In the genomic region with DNA sequence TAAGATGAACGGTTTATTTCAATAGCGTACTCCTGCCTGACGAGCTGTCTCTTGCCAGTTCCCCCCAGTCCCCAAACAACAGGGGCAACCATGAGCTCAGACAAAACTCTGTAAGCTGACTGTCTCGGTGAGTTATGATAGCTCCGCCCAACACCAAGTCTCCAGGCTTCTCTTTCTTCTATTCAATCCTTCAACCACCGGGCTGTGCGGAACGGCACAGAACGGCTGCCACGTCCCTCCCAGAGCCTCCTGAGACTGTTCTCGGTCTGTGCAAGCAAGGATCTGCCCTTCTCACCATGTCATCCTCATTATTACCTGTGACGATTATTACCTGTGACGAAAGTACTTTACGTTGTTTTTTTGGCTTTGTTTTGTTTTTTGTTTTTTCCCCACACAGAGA, we compare ENCODE assay signal across 50 mouse cellular contexts. TPM values are rescaled to one million over a fixed set of nuclear protein-coding genes. Genes with fewer than 3 reads are reported as not detected.
"Had no signal": no experiment of that assay in that cellular context is flagged by ENCODE, and none has a peak within 500 bp of the region (broad histone marks: within the 10 kb centered on the region; RNA-seq: fewer than 3 reads in every experiment).

No protein-coding gene starts in this region.

- H3K36me3 ChIP-seq: heart, embryonic 10.5 days; heart, embryonic 12.5 days; heart, embryonic 13.5 days; heart, embryonic 15.5 days; hindbrain, embryonic 10.5 days; hindbrain, embryonic 12.5 days; hindbrain, embryonic 13.5 days; hindbrain, embryonic 15.5 days; intestine, embryonic 15.5 days; kidney, embryonic 15.5 days had no signal

- H3K4me3 ChIP-seq: heart, adult 2 months; heart, embryonic 10.5 days; heart, embryonic 12.5 days; heart, embryonic 13.5 days; heart, embryonic 15.5 days; hindbrain, embryonic 10.5 days; hindbrain, embryonic 12.5 days; hindbrain, embryonic 13.5 days; hindbrain, embryonic 15.5 days; intestine, embryonic 15.5 days; kidney, embryonic 15.5 days; layer of hippocampus, adult 2 months had no signal

- H3K4me2 ChIP-seq: heart, embryonic 11.5 days; heart, embryonic 12.5 days; heart, embryonic 13.5 days; heart, embryonic 15.5 days; hindbrain, embryonic 12.5 days; hindbrain, embryonic 13.5 days; hindbrain, embryonic 14.5 days; hindbrain, embryonic 15.5 days; intestine, embryonic 15.5 days; kidney, embryonic 15.5 days had no signal

- ATAC-seq: hindbrain, embryonic 16.5 days; hindbrain, postnatal 0 days; inflammation-experienced regulatory T-cells, adult 6 months; intestine, embryonic 15.5 days; intestine, embryonic 16.5 days; intestine, postnatal 0 days had no signal

- H3K27ac ChIP-seq: heart, adult 2 months; heart, embryonic 10.5 days; heart, embryonic 13.5 days; heart, embryonic 15.5 days; hindbrain, embryonic 10.5 days; hindbrain, embryonic 12.5 days; hindbrain, embryonic 13.5 days; hindbrain, embryonic 14.5 days; hindbrain, embryonic 15.5 days; hindbrain, postnatal 0 days; intestine, embryonic 15.5 days; kidney, embryonic 15.5 days; kidney, postnatal 0 days; layer of hippocampus, adult 2 months had no signal

- H3K9me3 ChIP-seq: heart, embryonic 10.5 days; heart, embryonic 12.5 days; heart, embryonic 13.5 days; heart, embryonic 15.5 days; hindbrain, embryonic 12.5 days; hindbrain, embryonic 13.5 days; hindbrain, embryonic 15.5 days; intestine, embryonic 15.5 days; kidney, embryonic 15.5 days had no signal

- H3K9ac ChIP-seq: heart, embryonic 12.5 days; heart, embryonic 13.5 days; heart, embryonic 15.5 days; hindbrain, embryonic 12.5 days; hindbrain, embryonic 13.5 days; hindbrain, embryonic 14.5 days; hindbrain, embryonic 15.5 days; intestine, embryonic 15.5 days; kidney, embryonic 15.5 days had no signal

- DNase-seq: heart, adult 2 months; heart, postnatal 10 days; heart, postnatal 14 days; heart, postnatal 36 days; heart, postnatal 4 days; kidney, adult 11 months; kidney, adult 18-20 months; kidney, adult 2 months; kidney, adult 8-10 months; kidney, adult 9 months; kidney, postnatal 10 days; kidney, postnatal 14 days; kidney, postnatal 25 days; kidney, postnatal 36 days; kidney, postnatal 4 days; layer of hippocampus, adult 9-11 months had no signal

RNA-seq across cellular contexts. Expression of a gene that starts 3.6 kb away (rescaled TPM):
- total RNA-seq: heart, adult 2 months; heart, adult 8-10 months; heart, postnatal 10 days; heart, postnatal 14 days; heart, postnatal 25 days; heart, postnatal 36 days; heart, postnatal 4 days; hematopoietic stem cell, adult 5-6 weeks; hindbrain, postnatal 0 days; layer of hippocampus, adult 18-20 months; layer of hippocampus, adult 2 months; layer of hippocampus, adult 8-10 months; layer of hippocampus, postnatal 10 days; layer of hippocampus, postnatal 14 days; layer of hippocampus, postnatal 25 days had no signal
- polyA plus RNA-seq: heart, adult 2 months; heart, embryonic 10.5 days; heart, embryonic 11.5 days; heart, embryonic 12.5 days; heart, embryonic 13.5 days; heart, embryonic 14.5 days; heart, embryonic 15.5 days; heart, postnatal 0 days; hindbrain, embryonic 10.5 days; hindbrain, embryonic 11.5 days; hindbrain, embryonic 12.5 days; hindbrain, embryonic 13.5 days; hindbrain, embryonic 14.5 days; hindbrain, embryonic 15.5 days; inflammation-experienced regulatory T-cells, adult 6 months; intestine, embryonic 14.5 days; intestine, embryonic 15.5 days; intestine, embryonic 16.5 days; intestine, postnatal 0 days; kidney, embryonic 14.5 days; kidney, embryonic 15.5 days; kidney, embryonic 16.5 days; kidney, postnatal 0 days; large intestine, adult 2 months had no signal

RNA-seq across cellular contexts. Expression of a gene that starts 18.9 kb away (rescaled TPM):
- total RNA-seq: hematopoietic stem cell, adult 5-6 weeks; hindbrain, postnatal 0 days had no signal
- polyA plus RNA-seq: inflammation-experienced regulatory T-cells, adult 6 months; kidney, embryonic 14.5 days; kidney, embryonic 15.5 days had no signal

RNA-seq across cellular contexts. Expression of a gene that starts 30.5 kb away (rescaled TPM):
- total RNA-seq: heart, adult 2 months; heart, adult 8-10 months; heart, postnatal 10 days; heart, postnatal 14 days; heart, postnatal 25 days; heart, postnatal 36 days; heart, postnatal 4 days; hematopoietic stem cell, adult 5-6 weeks; hindbrain, postnatal 0 days; layer of hippocampus, adult 18-20 months; layer of hippocampus, adult 2 months; layer of hippocampus, adult 8-10 months; layer of hippocampus, postnatal 10 days; layer of hippocampus, postnatal 14 days; layer of hippocampus, postnatal 25 days had no signal
- polyA plus RNA-seq: heart, embryonic 10.5 days; heart, embryonic 11.5 days; heart, embryonic 12.5 days; heart, embryonic 14.5 days; heart, postnatal 0 days; hindbrain, embryonic 10.5 days; hindbrain, embryonic 11.5 days; hindbrain, embryonic 12.5 days; hindbrain, embryonic 13.5 days; hindbrain, embryonic 14.5 days; hindbrain, embryonic 16.5 days; hindbrain, postnatal 0 days; inflammation-experienced regulatory T-cells, adult 6 months; large intestine, adult 2 months had no signal

RNA-seq across cellular contexts. Expression of a gene that starts 37.8 kb away (rescaled TPM):
- total RNA-seq: heart, adult 2 months; heart, adult 8-10 months; heart, postnatal 10 days; heart, postnatal 14 days; heart, postnatal 25 days; heart, postnatal 36 days; heart, postnatal 4 days; hematopoietic stem cell, adult 5-6 weeks; hindbrain, postnatal 0 days; layer of hippocampus, postnatal 10 days had no signal
- polyA plus RNA-seq: heart, adult 2 months; heart, embryonic 11.5 days; intestine, postnatal 0 days had no signal
